Mouse (Mus musculus) midbrain, embryonic 13.5 days (tissue): ENCODE measurements around the gene Klf13. TPM values are rescaled to one million over a fixed set of nuclear protein-coding genes. Genes with fewer than 3 reads are reported as not detected.

ENCODE experiments used
- ATAC-seq: fragments of 200-750 bp; cut with Nextera tagmentation; 2 replicates; pipeline ENCODE4 v1.8.0; 2017; ENCODE audit warnings: mild to moderate bottlenecking, moderate TSS enrichment, moderate library complexity
- H3K27ac ChIP-seq: fragments of 300-500 bp; sonication (generic); 2 replicates; pipeline ENCODE4 v1.5.1; 2015; ENCODE audit warnings: inconsistent platforms, mild to moderate bottlenecking, moderate library complexity
- H3K27me3 ChIP-seq: fragments of 300-500 bp; sonication (generic); 2 replicates; pipeline ENCODE4 v1.6.1; 2015; ENCODE audit warnings: mild to moderate bottlenecking, inconsistent platforms
- H3K36me3 ChIP-seq: fragments of 300-500 bp; sonication (generic); 2 replicates; pipeline ENCODE4 v1.6.1; 2015; ENCODE audit warnings: mild to moderate bottlenecking, inconsistent platforms
- H3K4me1 ChIP-seq: fragments of 300-500 bp; sonication (generic); replicated peaks from 2 replicates; pipeline ENCODE4 v1.6.1; 2015; ENCODE audit warnings: inconsistent platforms
- H3K4me2 ChIP-seq: fragments of 300-500 bp; sonication (generic); replicated peaks from 2 replicates; pipeline ENCODE4 v1.6.1; 2015; ENCODE audit warnings: moderate library complexity, mild to moderate bottlenecking, inconsistent platforms
- H3K4me3 ChIP-seq: fragments of 300-500 bp; sonication (generic); replicated peaks from 2 replicates; pipeline ENCODE4 v1.5.1; 2015; ENCODE audit warnings: mild to moderate bottlenecking, inconsistent platforms
- H3K9ac ChIP-seq: fragments of 300-500 bp; sonication (generic); replicated peaks from 2 replicates; pipeline ENCODE4 v1.6.1; 2015; ENCODE audit warnings: mild to moderate bottlenecking, inconsistent platforms
- H3K9me3 ChIP-seq: fragments of 300-500 bp; sonication (generic); 2 replicates; pipeline ENCODE4 v1.6.1; 2016; ENCODE audit warnings: mild to moderate bottlenecking, inconsistent platforms
- WGBS: fragments of 180-500 bp; shearing (Covaris S2); methylation state at CpG from one replicate; pipeline ENCODE4 v1.1.7; 2015; 5-methylcytosine and 5-hydroxymethylcytosine counted together
- polyA plus RNA-seq: library from polyadenylated mRNA; unstranded; fragments of >200 nt; fragmentation: Nextera tagmentation; extraction: Ambion mirVana; gene quantifications from 2 replicates; pipeline ENCODE4 v1.2.1, GENCODE M21; 2015

Klf13 gene
- polyA plus RNA-seq, 1 experiment from 2014 or later = 24.7 TPM

DNA sequence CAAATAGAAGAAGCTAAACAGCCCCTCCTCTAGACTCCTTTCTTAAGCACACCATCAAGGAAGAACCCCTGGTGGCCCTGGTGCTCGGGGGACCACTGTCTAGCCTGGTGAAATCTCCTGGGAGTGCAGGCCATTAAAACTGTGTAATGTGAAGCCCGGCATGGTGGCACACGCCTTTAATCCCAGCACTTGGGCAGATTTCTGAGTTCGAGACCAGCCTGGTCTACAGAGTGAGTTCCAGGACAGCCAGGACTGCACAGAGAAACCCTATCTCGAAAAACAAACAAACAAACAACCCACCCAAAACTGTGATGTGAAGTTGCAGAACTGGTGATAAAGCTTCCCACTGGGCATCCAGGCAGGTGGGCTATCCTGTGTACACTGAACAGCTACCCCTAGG, 24.9 kb upstream of the Klf13 start:
- no peak overlapping the region for H3K4me2 ChIP-seq
- no peak overlapping the region for H3K27ac ChIP-seq
- no peak overlapping the region for H3K9ac ChIP-seq
- no peaks in the 10 kb centered on the region for H3K9me3 ChIP-seq
- H3K4me1 ChIP-seq = peaks cover 23% of the 10 kb centered on the region
- WGBS = 78% methylated on average over 5 of the region's 5 CpGs
- ATAC-seq = no peak
- no peaks in the 10 kb centered on the region for H3K36me3 ChIP-seq
- H3K27me3 ChIP-seq = no peaks in the 10 kb centered on the region
- no peak overlapping the region for H3K4me3 ChIP-seq

DNA sequence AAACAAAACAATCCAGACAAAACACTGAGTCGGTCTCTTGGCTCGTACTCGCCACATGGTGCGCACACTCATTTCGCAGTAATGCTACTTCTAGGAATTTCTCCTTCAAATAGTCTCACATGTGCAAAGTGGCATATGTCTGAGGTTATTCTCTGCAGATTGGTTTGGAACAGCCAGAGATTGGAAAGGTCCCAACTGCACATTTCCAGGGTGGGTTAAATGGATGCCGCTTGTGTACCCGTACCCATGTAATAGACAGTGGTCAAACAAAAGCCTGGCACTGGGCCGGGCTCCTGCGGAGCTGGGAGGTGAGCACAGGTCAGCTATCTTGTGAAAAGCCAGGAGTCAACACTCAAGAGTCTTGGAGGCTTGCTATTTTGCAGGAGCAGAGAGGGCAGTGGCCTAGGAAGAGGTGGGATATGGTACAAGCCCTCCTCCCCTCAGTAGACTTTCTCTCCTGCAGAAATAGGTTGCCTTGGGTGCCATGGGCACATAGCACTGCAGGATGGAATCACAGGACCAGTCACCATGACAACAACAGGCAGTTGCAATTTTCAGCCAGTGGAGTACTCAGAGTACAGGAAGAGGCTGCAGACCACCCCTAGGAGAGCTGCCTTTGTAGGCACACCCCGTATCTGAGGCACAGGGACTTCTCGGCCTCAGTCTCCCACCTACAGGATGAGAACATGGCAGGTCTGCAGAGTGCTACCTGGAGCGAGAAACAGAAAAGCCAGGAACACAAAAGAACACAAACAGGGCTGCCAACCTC, 19.3 kb upstream of the Klf13 start:
- no peaks in the 10 kb centered on the region for H3K9me3 ChIP-seq
- H3K4me3 ChIP-seq = no peak overlapping the region
- ATAC-seq = peak; percentile 43
- H3K36me3 ChIP-seq = no peaks in the 10 kb centered on the region
- peak overlapping the region; percentile 95 for H3K27ac ChIP-seq
- H3K9ac ChIP-seq = no peak overlapping the region
- no peaks in the 10 kb centered on the region for H3K27me3 ChIP-seq
- H3K4me1 ChIP-seq = peaks cover 49% of the 10 kb centered on the region
- 55% methylated on average over 12 of the region's 12 CpGs for whole genome bisulfite sequencing
- peak overlapping the region; percentile 22; the same call in 1 of the 2 replicates for H3K4me2 ChIP-seq

DNA sequence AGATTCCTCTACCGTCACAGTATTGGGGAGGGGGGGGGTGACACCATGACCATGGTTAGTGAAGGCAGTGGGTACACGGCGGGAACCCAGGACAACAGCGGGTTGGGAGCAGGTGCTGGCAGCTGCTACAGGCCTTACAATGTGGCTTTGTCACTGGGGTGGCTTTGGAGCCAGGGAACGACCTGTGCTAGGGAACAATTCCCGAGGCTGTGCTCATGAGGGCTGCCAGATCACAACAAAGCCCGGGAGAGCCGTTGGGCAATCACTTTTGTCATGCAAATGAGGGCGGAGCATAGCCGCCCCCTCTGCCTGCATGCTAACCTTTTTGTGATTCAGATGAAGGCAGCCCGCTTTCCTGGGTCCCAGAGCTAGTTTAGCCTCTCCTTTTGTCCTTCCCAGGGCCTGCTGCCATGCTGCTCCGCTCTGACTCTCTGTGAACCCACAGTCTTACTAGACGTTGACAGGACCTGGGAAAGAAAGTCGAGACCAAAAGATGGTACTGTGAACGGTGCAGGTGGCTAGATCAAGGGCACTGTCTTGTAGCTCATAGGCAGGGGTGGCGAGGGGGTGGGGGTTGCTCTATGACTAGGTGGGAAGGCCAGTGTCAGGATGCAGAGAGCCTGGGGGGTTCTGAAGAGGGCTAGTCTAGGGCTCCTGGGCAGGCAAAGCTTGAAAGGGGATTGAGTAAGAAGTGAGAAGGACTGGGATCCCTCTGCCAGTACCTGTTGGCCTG, 18.4 kb upstream of the Klf13 start:
- Histone ChIP-seq H3K4me3 (no peak overlapping the region), H3K27ac (peak overlapping the region; percentile 95), H3K4me2 (peak overlapping the region; percentile 22; the same call in 1 of the 2 replicates), H3K36me3 (no peaks in the 10 kb centered on the region), H3K9ac (0 out of 2 replicates have a peak overlapping the region, but pooled peaks have one; percentile 10), H3K9me3 (no peaks in the 10 kb centered on the region), H3K4me1 (peaks cover 50% of the 10 kb centered on the region), H3K27me3 (no peaks in the 10 kb centered on the region)
- peak; percentile 93 for ATAC-seq
- WGBS = 6% methylated on average over 16 of the region's 16 CpGs

DNA sequence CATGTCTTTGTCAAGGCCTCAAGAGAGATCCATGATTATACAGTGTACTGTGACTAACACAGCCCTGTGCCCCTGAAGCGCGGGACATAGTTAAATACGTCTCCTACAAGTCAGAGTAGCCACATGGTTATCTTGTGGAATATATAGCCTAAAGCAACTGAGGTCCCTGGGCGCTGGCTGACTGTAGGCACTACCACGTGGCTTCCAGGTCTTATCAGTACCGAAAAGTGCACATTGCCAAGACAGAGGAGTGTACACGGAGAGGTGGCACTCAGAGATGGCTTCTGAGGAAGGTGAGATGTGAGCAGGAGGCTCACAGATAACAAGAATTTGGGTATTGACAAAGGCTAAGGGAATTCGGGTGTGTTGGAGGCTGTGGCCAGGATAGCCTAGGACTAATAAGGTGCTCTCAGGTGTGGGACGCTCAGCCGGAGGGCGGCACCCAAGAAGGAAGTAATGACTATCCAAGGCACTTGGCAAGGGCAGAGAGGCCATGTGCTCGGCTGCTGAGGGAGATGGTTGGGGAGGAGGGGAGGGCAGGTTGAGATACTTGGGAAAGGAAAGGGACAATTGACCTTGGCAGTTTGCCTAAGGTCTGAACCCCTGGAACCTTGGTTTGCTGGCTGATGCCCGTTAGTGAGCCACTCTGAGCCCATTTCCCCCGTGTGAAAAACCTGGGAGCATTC, 17.6 kb upstream of the Klf13 start:
- H3K27ac ChIP-seq = peak overlapping the region; percentile 95
- H3K4me2 ChIP-seq = no peak overlapping the region
- peaks cover 58% of the 10 kb centered on the region for H3K4me1 ChIP-seq
- H3K4me3 ChIP-seq = no peak overlapping the region
- no peak overlapping the region for H3K9ac ChIP-seq
- 0 out of 2 replicates have a peak, but pooled peaks have one; percentile 0 for ATAC-seq
- H3K9me3 ChIP-seq = no peaks in the 10 kb centered on the region
- 64% methylated on average over 14 of the region's 14 CpGs for WGBS
- H3K27me3 ChIP-seq = no peaks in the 10 kb centered on the region
- no peaks in the 10 kb centered on the region for H3K36me3 ChIP-seq

DNA sequence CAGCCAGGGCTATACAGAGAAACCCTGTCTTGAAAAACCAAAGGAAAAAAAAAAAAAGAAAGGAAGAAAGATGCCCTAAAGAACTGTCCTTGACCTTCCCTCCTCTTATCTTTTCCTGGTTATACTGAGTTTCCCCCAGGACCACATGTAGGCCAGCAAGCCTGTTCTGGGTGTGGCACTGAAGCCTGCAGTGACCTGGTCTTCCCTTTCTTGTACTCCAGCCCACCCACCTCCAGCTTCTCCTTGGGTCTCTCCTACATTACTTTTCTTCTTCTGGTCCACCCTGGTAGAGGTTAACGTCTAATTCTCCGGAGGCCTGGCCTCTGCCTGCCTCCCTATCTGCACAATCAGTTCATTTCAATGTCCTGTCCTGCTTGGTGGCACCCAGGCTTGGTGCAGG, 16.7 kb upstream of the Klf13 start:
- Histone ChIP-seq H3K4me3 (no peak overlapping the region), H3K27me3 (no peaks in the 10 kb centered on the region), H3K9ac (no peak overlapping the region), H3K27ac (no peak overlapping the region), H3K4me2 (no peak overlapping the region), H3K36me3 (no peaks in the 10 kb centered on the region), H3K4me1 (peaks cover 58% of the 10 kb centered on the region), H3K9me3 (no peaks in the 10 kb centered on the region)
- ATAC-seq = no peak
- WGBS = 85% methylated on average over 2 of the region's 2 CpGs

DNA sequence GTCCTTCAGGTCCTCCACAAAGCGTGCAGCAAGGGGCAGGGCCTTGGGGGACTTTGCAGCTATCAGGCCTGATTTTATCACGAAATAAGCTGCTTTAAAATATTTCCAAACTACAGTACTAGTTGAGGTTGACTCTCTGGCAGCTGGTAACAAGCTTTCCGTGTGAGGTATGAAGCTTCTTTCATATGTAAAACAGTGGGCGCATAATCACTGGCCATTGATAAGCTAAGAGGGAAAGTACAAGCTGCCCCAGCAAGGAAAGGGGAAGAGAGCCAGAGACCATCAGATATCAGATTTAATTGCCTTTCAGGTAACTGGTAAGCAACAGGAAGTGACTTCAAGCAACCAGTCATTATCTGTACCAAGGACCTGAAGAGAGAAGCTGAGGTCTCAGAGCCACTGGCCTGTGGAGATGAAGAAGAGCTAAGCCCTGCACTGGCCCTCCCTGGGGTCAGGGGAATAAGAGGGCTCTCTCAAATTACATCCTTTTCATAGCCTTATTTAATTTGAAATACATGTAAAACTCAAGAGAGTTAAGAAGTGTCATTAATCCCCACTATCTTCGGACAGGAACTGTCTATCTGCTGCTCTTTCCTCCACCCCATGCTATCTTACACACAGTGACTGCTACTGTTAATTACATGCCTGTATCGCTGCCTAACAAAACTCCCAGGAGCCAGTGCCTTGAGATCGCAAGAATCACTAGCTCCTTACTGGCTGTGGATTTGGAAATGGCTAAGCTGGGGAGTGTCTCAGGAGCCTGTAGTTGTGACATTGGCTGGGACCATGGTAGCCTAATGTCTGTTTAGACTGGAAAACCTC, 13.6 kb upstream of the Klf13 start:
- Histone ChIP-seq H3K9ac (no peak overlapping the region), H3K9me3 (no peaks in the 10 kb centered on the region), H3K27ac (no peak overlapping the region), H3K27me3 (no peaks in the 10 kb centered on the region), H3K4me2 (no peak overlapping the region), H3K36me3 (no peaks in the 10 kb centered on the region), H3K4me1 (peaks cover 36% of the 10 kb centered on the region), H3K4me3 (no peak overlapping the region)
- ATAC-seq = no peak
- 29% methylated on average over 7 of the region's 7 CpGs for WGBS

DNA sequence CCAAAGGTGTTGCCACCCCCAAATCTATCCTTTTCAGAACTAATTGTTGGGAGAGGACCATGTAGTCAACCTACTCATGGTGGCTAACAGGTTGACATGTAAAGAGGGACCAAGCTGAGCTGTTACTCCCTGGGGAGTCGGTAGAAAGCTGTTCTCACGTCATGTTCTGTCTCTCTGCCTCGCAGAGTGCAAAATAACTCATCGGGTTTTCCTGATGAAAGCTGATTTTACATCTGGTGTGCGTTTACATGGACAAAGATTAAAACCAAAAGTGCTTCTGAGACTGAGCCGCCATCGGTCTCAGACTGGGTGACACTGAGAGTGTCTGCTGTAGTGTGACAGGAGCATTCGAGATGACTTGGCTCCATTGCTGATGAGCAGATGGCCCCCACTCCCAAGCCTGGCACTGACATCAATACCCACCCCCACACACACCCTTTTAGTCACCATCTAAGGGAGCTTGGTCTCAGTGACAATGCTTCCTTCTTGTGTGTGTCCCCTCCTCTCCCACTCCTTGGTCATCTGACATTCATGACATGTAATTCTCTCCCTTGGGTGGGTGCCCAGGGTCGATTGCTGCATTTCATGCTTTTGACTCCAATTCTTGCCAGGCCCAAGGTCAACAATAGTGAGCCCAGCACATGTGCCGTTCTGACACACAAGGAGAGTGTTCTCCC, 12.4 kb upstream of the Klf13 start:
- Histone ChIP-seq H3K9ac (no peak overlapping the region), H3K27me3 (no peaks in the 10 kb centered on the region), H3K4me3 (no peak overlapping the region), H3K27ac (no peak overlapping the region), H3K9me3 (no peaks in the 10 kb centered on the region), H3K36me3 (no peaks in the 10 kb centered on the region), H3K4me2 (no peak overlapping the region), H3K4me1 (peaks cover 24% of the 10 kb centered on the region)
- 79% methylated on average over 10 of the region's 10 CpGs for WGBS
- peak; percentile 38; the same call in 1 of the 2 replicates for ATAC-seq

DNA sequence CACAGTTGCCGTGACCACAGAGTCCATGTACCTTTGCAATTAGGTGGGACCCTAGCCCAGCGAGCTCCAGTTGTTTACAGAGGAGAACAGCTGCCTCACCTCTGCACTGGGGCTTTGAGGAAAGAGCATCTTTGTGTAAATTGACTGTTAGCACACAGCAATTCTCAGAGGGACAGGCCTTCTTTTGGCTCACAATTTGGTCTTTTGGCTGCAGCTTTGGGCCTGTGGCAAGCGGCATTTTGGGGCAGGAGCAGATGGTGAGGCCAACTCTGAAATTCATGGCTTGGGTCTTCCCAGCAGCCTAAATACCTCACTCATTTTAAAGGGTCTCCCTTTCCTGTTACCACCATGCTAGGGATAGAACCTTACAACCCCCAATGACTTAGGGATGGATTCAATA, 10.5 kb upstream of the Klf13 start:
- 81% methylated on average over 3 of the region's 3 CpGs for WGBS
- ATAC-seq = no peak

DNA sequence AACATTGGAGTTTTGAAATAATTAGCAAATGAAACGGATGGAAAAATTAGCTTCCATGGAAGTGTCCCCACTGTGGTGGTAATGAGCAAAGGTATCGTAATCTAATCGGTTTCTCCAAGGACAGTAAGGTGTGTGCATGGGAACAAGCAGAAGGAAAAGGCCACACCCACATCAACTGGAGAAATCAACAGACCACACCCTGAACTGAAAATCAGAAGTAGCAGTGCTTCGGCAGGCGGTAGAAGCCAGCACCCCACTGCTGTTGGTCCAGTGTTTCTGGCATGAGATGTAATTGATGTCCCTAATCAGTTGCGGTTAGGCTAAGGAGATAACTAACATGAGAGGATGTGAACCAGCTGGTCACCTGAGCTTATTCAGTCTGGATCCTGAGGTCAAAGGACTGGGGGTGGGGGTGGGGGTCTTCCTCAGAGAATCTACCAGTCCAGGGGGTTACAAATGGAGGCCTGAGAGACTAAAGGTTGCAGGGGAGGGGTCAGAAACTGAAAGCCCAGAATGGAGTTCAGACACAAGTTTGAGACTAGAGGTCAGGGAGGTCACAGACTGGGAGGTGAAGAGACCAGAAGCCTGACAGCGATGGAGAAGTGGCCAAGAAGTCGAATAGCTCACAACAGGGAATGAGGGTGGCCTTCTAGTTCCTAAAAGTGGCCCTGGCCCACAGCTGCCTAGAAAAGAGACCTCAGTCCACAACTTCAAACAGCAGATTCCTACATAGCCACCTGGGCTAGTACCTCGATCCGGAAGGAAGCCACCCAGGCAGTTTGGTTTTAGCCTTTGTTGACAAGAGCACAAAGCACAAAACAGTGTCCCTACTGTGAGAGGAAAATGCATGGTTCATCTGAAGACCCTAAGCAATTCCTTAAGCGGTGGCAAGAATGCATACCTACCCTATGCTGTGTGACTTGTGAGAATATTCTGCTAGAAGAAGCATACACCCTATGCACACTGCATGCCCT, 9.1 kb upstream of the Klf13 start:
- H3K27me3 ChIP-seq = no peaks in the 10 kb centered on the region
- no peak overlapping the region for H3K4me3 ChIP-seq
- WGBS = 54% methylated on average over 11 of the region's 11 CpGs
- no peak overlapping the region for H3K27ac ChIP-seq
- no peak overlapping the region for H3K9ac ChIP-seq
- no peak for ATAC-seq
- peaks cover 15% of the 10 kb centered on the region for H3K4me1 ChIP-seq
- H3K36me3 ChIP-seq = no peaks in the 10 kb centered on the region
- no peak overlapping the region for H3K4me2 ChIP-seq
- no peaks in the 10 kb centered on the region for H3K9me3 ChIP-seq

More for the DNA sequence above, 10.5 kb upstream of the Klf13 start:
- H3K27ac ChIP-seq = no peak overlapping the region
- no peak overlapping the region for H3K4me2 ChIP-seq
- H3K4me3 ChIP-seq = no peak overlapping the region
- peaks cover 17% of the 10 kb centered on the region for H3K4me1 ChIP-seq
- H3K9ac ChIP-seq = no peak overlapping the region
- H3K9me3 ChIP-seq = no peaks in the 10 kb centered on the region
- H3K36me3 ChIP-seq = no peaks in the 10 kb centered on the region
- H3K27me3 ChIP-seq = no peaks in the 10 kb centered on the region

DNA sequence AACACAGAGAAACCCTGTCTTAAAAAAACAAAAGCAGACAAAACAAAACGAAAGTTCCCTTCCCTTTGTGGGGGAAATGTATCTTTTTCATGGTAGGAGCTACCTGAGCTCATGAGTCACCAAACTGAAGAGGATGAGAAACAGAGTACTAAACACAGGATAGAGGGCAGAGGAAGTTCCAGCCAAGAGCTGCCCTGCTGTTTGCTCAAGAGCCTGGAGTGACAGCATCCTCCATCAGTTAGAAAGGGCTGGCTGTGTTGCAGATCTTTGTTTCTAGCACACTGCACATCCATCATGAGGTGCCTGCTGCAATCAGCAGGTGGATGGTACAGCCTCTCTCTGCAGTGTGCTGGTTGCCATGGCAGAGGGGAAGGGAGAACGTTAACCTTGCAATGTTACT, 5.2 kb upstream of the Klf13 start:
- Histone ChIP-seq H3K9me3 (no peaks in the 10 kb centered on the region), H3K27me3 (peaks cover 5% of the 10 kb centered on the region), H3K27ac (no peak overlapping the region), H3K9ac (no peak overlapping the region), H3K4me2 (no peak overlapping the region), H3K4me1 (peaks cover 6% of the 10 kb centered on the region), H3K36me3 (no peaks in the 10 kb centered on the region), H3K4me3 (no peak overlapping the region)
- ATAC-seq = no peak
- 50% methylated on average over 2 of the region's 2 CpGs for WGBS
